Comparison of ENCODE assay signal across 14 mouse cellular contexts in the genomic region with DNA sequence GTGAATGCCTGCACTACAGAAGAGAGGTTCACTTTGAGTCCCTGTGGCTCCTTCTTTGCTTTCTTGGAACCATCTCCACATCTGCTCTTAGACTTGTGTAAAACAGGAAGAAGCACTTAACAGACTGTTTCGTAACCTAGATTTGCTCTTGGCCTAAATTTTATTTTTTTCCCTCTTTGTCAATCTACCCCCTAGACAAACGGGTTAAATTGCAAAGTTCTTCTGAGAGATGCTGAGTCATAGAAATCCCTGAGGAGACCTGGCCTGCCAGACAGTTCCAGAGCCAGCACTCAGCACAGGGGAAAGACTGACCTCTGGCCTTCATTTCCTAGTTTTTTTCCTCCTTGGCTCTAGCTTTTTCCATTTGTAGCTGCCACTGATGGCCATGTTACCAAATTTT. TPM values are rescaled to one million over a fixed set of nuclear protein-coding genes. Genes with fewer than 3 reads are reported as not detected.
DNase-seq lines count a peak whose midpoint lies in the region; ATAC-seq and TF ChIP-seq lines count a peak whose summit lies in the region.
"Had no signal": no experiment of that assay in that cellular context is flagged by ENCODE, and none has a peak within 500 bp of the region (broad histone marks: within the 10 kb centered on the region; RNA-seq: fewer than 3 reads in every experiment).

No protein-coding gene starts in this region.

- no peaks in the 10 kb centered on the region for H3K27me3 ChIP-seq in limb, embryonic 14.5 days (ENCODE audit: control insufficient read depth, insufficient read depth, low read length)
- H3K27me3 ChIP-seq in limb, embryonic 10.5 days (ENCODE audit: low read depth, poor library complexity, severe bottlenecking) = no peaks in the 10 kb centered on the region
- H3K27me3 ChIP-seq: embryonic facial prominence, embryonic 15.5 days; heart, embryonic 15.5 days; midbrain, embryonic 12.5 days had no signal

- no peak overlapping the region for H3K4me2 ChIP-seq in limb, embryonic 14.5 days (replicated peaks; ENCODE audit: low read depth, low read length, severe bottlenecking)
- H3K4me2 ChIP-seq: embryonic facial prominence, embryonic 15.5 days; heart, embryonic 15.5 days; midbrain, embryonic 12.5 days had no signal

- no peak overlapping the region for H3K4me3 ChIP-seq in limb, embryonic 14.5 days (replicated peaks; ENCODE audit: low read length)
- no peak overlapping the region for H3K4me3 ChIP-seq in limb, embryonic 10.5 days
- H3K4me3 ChIP-seq: embryonic facial prominence, embryonic 15.5 days; heart, embryonic 15.5 days; midbrain, embryonic 12.5 days had no signal

- no peaks in the 10 kb centered on the region for H3K4me1 ChIP-seq in limb, embryonic 14.5 days (ENCODE audit: control insufficient read depth, insufficient read depth, low read length)
- H3K4me1 ChIP-seq in limb, embryonic 10.5 days = no peaks in the 10 kb centered on the region
- H3K4me1 ChIP-seq: midbrain, embryonic 12.5 days had no signal

- no peak overlapping the region for H3K27ac ChIP-seq in limb, embryonic 14.5 days (replicated peaks; ENCODE audit: low read depth, low read length)
- no peak overlapping the region for H3K27ac ChIP-seq in limb, embryonic 10.5 days
- H3K27ac ChIP-seq: embryonic facial prominence, embryonic 15.5 days; heart, embryonic 15.5 days; midbrain, embryonic 12.5 days had no signal

- H3K36me3 ChIP-seq in limb, embryonic 14.5 days (ENCODE audit: control insufficient read depth, insufficient read depth, low read length) = no peaks in the 10 kb centered on the region
- no peaks in the 10 kb centered on the region for H3K36me3 ChIP-seq in limb, embryonic 10.5 days
- H3K36me3 ChIP-seq: embryonic facial prominence, embryonic 15.5 days; heart, embryonic 15.5 days; midbrain, embryonic 12.5 days had no signal

- DNase-seq in limb, embryonic 14.5 days (ENCODE audit: low spot score) = peak; percentile 11
- DNase-seq in limb, embryonic 10.5 days (ENCODE audit: low spot score) = no peak
- DNase-seq in adipocyte (ENCODE audit: low spot score) = peak; percentile 95
- DNase-seq in gastrocnemius, adult 8-10 months (ENCODE audit: low spot score in 2 of 2) = peak; percentile 49 to 57
- DNase-seq in neural tube, embryonic 10.5 days (ENCODE audit: extremely low spot score, low spot score) = no peak
- no peak for DNase-seq in left cerebral cortex, adult 18-20 months (ENCODE audit: low spot score in 2 of 2)
- DNase-seq: cerebellum, adult 11-12 months; liver; spleen, adult 18-20 months; thymus, postnatal 4 days had no signal

- no peaks in the 10 kb centered on the region for H3K9me3 ChIP-seq in limb, embryonic 14.5 days (ENCODE audit: control insufficient read depth, low read length)
- no peaks in the 10 kb centered on the region for H3K9me3 ChIP-seq in limb, embryonic 10.5 days (replicated peaks)
- H3K9me3 ChIP-seq: embryonic facial prominence, embryonic 15.5 days; heart, embryonic 15.5 days; midbrain, embryonic 12.5 days had no signal

- no peak for ATAC-seq in limb, embryonic 14.5 days (ENCODE audit: low FRiP score, low read depth)
- peak; percentile 85 for ATAC-seq in megakaryocyte, adult 5-6 weeks (ENCODE audit: poor library complexity, severe bottlenecking)

- 61% methylated on average over 2 of the region's 2 CpGs for WGBS in limb, embryonic 14.5 days
- WGBS in limb, embryonic 10.5 days = 54% methylated on average over 2 of the region's 2 CpGs

- TF ChIP-seq POLR2A in limb, embryonic 14.5 days (IDR thresholded peaks at IDR 0.05; ENCODE audit: borderline replicate concordance, extremely low read depth, insufficient read depth, insufficient read length) = no peak

- H3K9ac ChIP-seq in limb, embryonic 14.5 days (ENCODE audit: low read depth, low read length, severe bottlenecking) = no peak overlapping the region
- H3K9ac ChIP-seq: embryonic facial prominence, embryonic 15.5 days; heart, embryonic 15.5 days; midbrain, embryonic 12.5 days had no signal

RNA-seq across cellular contexts. Expression of gene Tbl1x, which starts 23.1 kb away (rescaled TPM):
- polyA plus RNA-seq in limb, embryonic 14.5 days (2012; rRNA removed) = 56.8 and 60.2 TPM in 2 replicates
- polyA plus RNA-seq in limb, embryonic 14.5 days (2014; fragmentation: Nextera tagmentation; extraction: Ambion mirVana) = 77.2 and 82.6 TPM in 2 replicates
- polyA plus RNA-seq in limb, embryonic 10.5 days (2016; fragmentation: Nextera tagmentation; extraction: Ambion mirVana) = 74.6 and 82.3 TPM in 2 replicates
- total RNA-seq in gastrocnemius, adult 8-10 months (2022) = 10 to 100 TPM in 2 of 4 experiments, 1 to 10 TPM in 2; 8.2 to 11.6 (median 10.1) TPM
- total RNA-seq in megakaryocyte, adult 5-6 weeks (2015) = 40.9 and 44.5 TPM in 2 replicates
- total RNA-seq in megakaryocyte, adult 5-6 weeks (2017) = 23.6 and 27.1 TPM in 2 replicates
- total RNA-seq in left cerebral cortex, adult 18-20 months (2021) = 10 to 100 TPM; 51.2 to 51.3 TPM

Comparison
In these comparisons a context has a peak if more than half of its experiments do, and no peak if none do; other contexts are left out.
1. DNase-seq: peak in limb, embryonic 14.5 days (single experiment), adipocyte (single experiment) and gastrocnemius, adult 8-10 months (2 of 2); none in limb, embryonic 10.5 days (single experiment), neural tube, embryonic 10.5 days (single experiment) and left cerebral cortex, adult 18-20 months (0 of 2).